Mouse (Mus musculus) megakaryocyte, embryonic 14.5 days (primary cell): ENCODE measurements around the gene Marveld3. TPM values are rescaled to one million over a fixed set of nuclear protein-coding genes. Genes with fewer than 3 reads are reported as not detected.

Experiments used
- H3K27me3 ChIP-seq: replicated peaks from 2 replicates; pipeline ENCODE3; 2012; ENCODE audit warnings: inconsistent platforms
- H3K36me3 ChIP-seq: replicated peaks from 2 replicates; pipeline ENCODE3; 2012; ENCODE audit warnings: low read length, inconsistent platforms, mixed read lengths
- H3K4me1 ChIP-seq: 2 replicates; pipeline ENCODE4 v1.6.1; 2012; ENCODE audit warnings: inconsistent platforms
- H3K4me3 ChIP-seq: replicated peaks from 2 replicates; pipeline ENCODE3; 2012; ENCODE audit warnings: moderate library complexity, mild to moderate bottlenecking, inconsistent platforms
- H3K9me3 ChIP-seq: 2 replicates; pipeline ENCODE4 v1.6.1; 2012; ENCODE audit warnings: inconsistent platforms
- FLI1 ChIP-seq: IDR thresholded peaks from 2 replicates; pipeline ENCODE4 v1.6.1; 2012; ENCODE audit warnings: low read length, inconsistent platforms, mixed read lengths
- GATA1 ChIP-seq: IDR thresholded peaks from 3 replicates; pipeline ENCODE4 v1.6.1; 2012; ENCODE audit warnings: mixed read lengths, low read length, inconsistent platforms, borderline replicate concordance
- polyA plus RNA-seq: library from polyadenylated mRNA; stranded (reverse); fragments of >175 nt; gene quantifications from 2 replicates; pipeline ENCODE4 v1.2.3, GENCODE M21; 2012; ENCODE audit warnings: low replicate concordance; ENCODE audit not compliant: insufficient read depth

Marveld3 gene
- polyA plus RNA-seq, 1 experiment = not detected

DNA sequence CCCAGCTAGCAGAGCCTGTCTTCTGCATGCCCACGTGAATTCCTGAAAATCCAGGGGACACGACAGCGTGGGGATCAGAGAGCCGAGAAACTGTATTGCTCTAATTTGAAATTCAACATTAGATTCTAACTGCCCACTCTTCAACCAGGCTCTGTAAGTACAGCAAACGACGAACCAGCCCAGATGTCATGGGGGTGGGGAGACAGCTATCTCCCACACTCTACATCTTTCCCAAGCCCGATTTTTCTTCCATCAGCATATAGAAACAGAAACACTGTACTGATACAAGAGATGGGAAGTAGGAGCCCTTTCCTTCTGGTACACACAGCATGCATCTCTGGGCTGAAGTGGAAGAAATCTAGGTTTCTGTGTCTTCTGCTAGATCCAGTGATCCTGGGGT lies 9.8 kb downstream of the Marveld3 start:
- Histone ChIP-seq H3K27me3 (peaks cover 69% of the 10 kb centered on the region), H3K9me3 (no peaks in the 10 kb centered on the region), H3K4me1 (peaks cover 21% of the 10 kb centered on the region), H3K4me3 (no peak overlapping the region), H3K36me3 (no peaks in the 10 kb centered on the region)
- no peak for TF ChIP-seq FLI1

DNA sequence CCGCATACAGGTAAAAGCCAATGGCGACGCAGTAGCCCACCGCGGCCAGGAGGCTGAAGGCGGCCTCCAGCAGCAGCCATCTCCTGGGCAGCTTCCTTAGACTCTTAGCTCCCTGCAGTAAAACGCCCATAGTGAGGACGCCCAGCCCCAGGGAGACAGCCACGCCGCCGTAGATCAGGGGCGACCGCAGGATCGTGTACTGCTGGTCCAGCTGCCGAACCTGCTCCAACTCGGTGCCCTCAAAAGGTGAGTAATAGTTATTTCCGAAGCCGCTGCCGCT lies 13.8 kb downstream of the Marveld3 start:
- peak overlapping the region; percentile 76 for H3K4me3 ChIP-seq
- TF ChIP-seq GATA1 = no peak
- TF ChIP-seq FLI1 = no peak
- H3K4me1 ChIP-seq = peaks cover 18% of the 10 kb centered on the region
- H3K27me3 ChIP-seq = peaks cover 64% of the 10 kb centered on the region
- H3K9me3 ChIP-seq = no peaks in the 10 kb centered on the region
- peaks cover 3% of the 10 kb centered on the region for H3K36me3 ChIP-seq

DNA sequence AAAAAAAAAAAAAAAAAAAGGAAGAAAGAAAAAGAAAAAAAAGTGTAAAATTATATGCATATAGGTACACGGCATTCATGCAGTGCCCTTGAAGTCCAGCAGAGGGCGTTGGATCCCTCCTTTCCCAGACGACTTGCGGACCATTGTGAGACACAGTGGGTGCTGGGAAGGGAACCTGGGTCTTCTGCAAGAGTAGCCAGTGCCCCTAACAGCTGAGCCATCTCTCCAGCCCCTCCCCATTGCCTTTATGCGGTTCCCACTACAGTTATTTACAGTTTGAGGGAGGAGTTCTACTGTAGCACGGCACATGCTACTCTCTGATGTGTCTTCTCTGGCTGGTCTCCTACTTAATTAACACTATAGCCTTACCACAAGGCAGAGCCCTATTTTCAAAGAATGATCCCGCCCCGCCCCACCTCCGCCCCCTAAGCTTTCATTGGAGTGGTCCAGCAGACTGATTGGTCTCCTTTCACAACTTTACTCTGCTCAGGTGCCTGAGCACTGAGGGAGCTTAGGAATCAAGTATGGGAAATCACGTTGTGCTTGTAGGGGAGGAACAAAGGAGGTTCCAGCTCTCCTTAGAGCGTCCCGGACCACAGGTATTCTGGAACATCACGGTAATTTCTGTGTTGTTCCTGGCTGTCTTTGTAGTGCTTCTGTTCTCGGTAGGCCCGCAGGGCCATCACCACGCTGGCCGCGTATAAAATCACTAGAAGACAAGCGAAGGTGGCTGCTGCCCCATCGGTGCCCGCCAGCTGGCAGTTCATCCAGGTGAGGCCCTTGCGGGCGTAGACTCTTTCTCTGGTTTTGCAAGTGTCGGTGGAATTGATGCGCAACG lies 14.3 kb downstream of the Marveld3 start:
- Histone ChIP-seq H3K4me3 (peak overlapping the region; percentile 76), H3K4me1 (peaks cover 19% of the 10 kb centered on the region), H3K9me3 (no peaks in the 10 kb centered on the region), H3K36me3 (peaks cover 3% of the 10 kb centered on the region), H3K27me3 (peaks cover 62% of the 10 kb centered on the region)
- TF ChIP-seq FLI1 (no peak), GATA1 (no peak)

DNA sequence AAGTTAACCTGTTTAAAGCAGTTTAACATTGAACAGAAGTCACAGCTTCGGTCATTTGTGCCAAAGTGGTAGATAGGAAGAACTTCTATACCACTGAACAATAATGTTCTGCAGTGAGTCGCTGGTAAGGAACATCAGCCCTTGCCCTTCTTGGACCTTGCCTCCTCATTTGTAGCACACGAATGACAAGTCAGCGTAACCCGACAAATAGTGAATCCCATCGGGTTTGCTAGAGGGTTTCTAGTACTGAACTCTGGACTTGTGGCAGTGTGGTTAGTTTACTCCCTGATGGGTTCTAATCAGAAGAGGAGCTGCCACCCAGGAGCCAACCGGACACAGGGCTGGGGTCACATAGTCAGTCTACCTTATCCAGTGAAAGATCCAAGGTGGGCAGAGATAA lies 15.7 kb downstream of the Marveld3 start:
- peaks cover 49% of the 10 kb centered on the region for H3K27me3 ChIP-seq

DNA sequence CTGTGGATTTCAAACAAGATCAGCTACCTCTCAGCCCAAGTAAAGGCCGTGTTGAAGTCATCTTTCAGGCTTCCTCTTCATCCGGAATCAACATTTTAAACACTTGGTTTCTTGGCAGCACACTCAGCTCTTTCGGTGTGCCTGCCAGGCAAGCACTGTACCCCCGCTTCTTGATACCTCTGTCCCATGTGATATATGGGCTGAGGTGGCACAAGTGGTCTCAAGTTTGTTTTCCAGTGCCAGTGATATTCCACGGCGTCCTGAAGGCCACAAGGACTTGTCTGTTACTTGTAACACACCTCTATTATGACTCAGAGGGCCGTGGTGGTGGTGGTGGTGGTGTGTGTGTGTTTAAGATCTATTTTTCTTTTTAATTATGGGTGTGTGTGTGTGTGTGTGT lies 16.3 kb downstream of the Marveld3 start:
- peaks cover 9% of the 10 kb centered on the region for H3K36me3 ChIP-seq
- H3K9me3 ChIP-seq = no peaks in the 10 kb centered on the region
- H3K4me3 ChIP-seq = no peak overlapping the region
- H3K4me1 ChIP-seq = peaks cover 29% of the 10 kb centered on the region
- H3K27me3 ChIP-seq = peaks cover 46% of the 10 kb centered on the region
- no peak for TF ChIP-seq FLI1
- TF ChIP-seq GATA1 = no peak

More for the DNA sequence above, 15.7 kb downstream of the Marveld3 start:
- peaks cover 29% of the 10 kb centered on the region for H3K4me1 ChIP-seq
- no peak overlapping the region for H3K4me3 ChIP-seq
- TF ChIP-seq FLI1 (no peak), GATA1 (no peak)
- H3K36me3 ChIP-seq = peaks cover 4% of the 10 kb centered on the region
- H3K9me3 ChIP-seq = no peaks in the 10 kb centered on the region

DNA sequence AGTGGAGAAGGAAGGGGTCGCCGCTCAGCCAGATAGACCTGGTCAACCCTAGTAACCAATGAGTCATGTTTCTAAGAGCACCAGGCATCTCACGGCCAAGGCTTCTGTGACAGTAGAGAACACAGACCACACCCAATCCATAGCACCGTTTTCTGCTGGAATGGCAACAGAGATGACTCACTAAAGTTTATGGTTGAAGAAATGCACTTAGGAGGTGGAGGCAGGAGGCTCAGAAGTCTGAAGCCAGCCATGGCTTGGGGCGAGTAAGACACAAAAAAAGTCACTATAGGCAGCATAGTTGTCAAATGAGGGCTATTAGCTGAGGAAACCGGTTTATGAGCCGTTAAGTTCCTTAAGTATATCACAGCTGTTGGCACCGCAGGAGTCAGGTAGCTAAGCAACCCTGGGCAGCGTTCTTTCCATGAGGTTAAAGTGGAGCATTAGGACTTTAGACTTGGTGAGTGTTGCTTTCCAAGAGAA lies 16.8 kb downstream of the Marveld3 start:
- H3K36me3 ChIP-seq = peaks cover 14% of the 10 kb centered on the region
- no peaks in the 10 kb centered on the region for H3K9me3 ChIP-seq
- TF ChIP-seq FLI1 (no peak), GATA1 (no peak)
- H3K4me3 ChIP-seq = no peak overlapping the region
- peaks cover 42% of the 10 kb centered on the region for H3K27me3 ChIP-seq
- H3K4me1 ChIP-seq = peaks cover 29% of the 10 kb centered on the region

DNA sequence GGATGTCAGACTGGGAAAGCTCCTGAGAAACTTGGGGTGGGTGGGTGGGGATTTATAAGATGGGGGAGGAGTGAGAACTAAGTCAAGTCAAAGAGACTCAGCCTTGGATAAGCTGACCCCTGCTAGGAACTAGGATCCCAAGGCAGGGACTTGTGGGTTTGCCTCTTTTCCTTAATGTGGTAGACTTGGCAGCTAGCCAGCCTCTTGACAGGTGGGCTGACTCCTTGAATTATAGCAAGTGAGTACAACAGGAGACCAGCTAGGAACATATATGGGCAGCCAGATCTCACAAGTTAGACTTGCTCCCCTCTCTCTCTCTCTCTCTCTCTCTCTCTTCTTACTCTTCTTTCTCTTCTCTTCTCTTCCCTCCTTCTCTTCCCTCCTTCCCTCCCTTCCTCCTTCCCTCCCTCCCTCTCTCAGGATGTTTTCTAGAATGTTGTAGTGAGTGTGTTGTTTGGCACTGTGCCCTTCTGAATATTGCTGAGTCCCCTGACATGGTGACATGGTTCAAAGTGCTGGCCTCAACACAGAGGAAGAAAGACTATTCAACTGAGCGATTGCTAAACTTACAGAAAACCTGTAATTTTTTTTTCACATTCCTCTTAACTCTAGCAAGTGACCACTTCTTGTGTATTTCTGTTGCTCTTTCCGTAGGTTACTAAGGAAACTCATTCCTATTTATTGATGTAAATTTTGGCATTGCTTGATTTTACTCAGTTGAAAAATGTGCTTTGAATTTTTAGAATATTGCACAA lies 20.2 kb downstream of the Marveld3 start:
- H3K4me1 ChIP-seq = peaks cover 16% of the 10 kb centered on the region
- TF ChIP-seq FLI1 (no peak), GATA1 (no peak)
- peaks cover 13% of the 10 kb centered on the region for H3K27me3 ChIP-seq
- no peaks in the 10 kb centered on the region for H3K9me3 ChIP-seq
- H3K4me3 ChIP-seq = no peak overlapping the region
- peaks cover 40% of the 10 kb centered on the region for H3K36me3 ChIP-seq

DNA sequence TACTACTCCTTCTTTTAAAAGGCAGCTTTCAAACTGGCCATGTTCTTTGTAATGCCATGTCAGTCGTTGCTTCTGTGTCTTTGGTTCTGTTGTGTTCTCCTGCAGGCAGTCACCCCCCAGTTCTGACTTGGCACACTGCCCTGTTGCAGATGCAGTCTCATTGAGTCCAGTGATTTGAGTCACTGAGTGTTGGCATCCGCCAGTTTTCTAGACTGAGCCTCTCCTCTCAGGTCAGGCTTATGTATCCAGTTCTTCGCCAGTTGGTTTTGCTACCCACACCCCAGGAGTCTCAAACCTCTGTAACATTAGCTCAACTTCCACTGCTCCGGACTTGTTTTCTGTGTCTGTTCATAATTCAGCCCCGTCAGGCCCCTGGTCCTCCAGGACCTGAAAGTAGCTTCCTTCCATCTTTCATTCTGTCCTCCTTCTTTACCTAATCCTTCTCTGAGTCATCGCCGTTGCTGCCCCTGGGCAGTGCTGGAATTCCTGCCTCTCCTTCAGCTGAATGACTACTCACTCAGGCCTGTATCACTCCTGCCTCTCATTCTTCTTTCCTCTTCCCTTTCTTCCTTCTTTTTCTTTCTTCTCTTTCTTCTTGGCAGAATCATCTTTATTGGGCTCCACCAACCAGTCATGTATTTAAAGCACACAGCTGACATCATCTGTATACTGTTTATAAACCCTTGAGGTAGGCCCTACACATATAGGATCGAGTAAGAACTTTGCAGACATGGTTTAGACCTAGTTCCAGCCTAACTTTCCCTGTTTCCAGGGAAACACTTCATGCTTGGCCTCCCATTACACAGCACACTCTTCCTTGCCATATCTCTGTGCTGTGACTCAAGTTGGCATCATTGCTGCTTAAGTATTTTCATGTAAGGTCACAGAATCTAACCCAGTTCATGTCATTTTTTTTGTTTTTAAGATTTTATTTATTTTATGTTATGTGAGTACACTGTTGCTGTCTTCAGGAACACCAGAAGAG lies 41.3 kb downstream of the Marveld3 start:
- Histone ChIP-seq H3K36me3 (peaks cover 56% of the 10 kb centered on the region), H3K4me1 (peaks cover 17% of the 10 kb centered on the region), H3K9me3 (no peaks in the 10 kb centered on the region), H3K27me3 (no peaks in the 10 kb centered on the region), H3K4me3 (no peak overlapping the region)
- TF ChIP-seq FLI1 = no peak
- no peak for TF ChIP-seq GATA1

DNA sequence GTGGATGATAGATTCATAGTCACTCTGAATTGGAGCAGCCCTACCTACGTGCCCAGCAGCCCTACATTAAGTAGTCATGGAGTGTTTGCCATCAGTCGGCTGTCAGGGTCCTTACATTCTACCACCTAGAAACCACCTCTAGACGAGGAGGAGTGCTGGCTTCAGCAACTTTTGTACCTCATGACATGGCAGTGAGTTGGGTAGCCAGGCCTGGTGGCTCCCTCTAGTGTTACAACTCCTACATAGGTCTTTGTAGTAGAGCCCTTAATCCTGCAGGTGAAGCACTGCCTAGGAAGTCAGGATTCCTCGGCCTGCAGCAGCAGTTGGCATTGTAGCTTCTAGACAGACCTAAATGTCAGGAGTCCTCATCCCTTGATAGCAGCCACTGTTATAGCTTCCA lies 44.7 kb downstream of the Marveld3 start:
- Histone ChIP-seq H3K36me3 (peaks cover 67% of the 10 kb centered on the region), H3K4me3 (no peak overlapping the region), H3K9me3 (no peaks in the 10 kb centered on the region), H3K4me1 (peaks cover 26% of the 10 kb centered on the region), H3K27me3 (no peaks in the 10 kb centered on the region)
- TF ChIP-seq FLI1 = no peak
- no peak for TF ChIP-seq GATA1
